Mouse (Mus musculus) erythroblast, embryonic 14.5 days (primary cell): ENCODE measurements around the gene Gtdc1.

ENCODE experiments used
- GATA1 ChIP-seq: IDR thresholded peaks from 2 replicates; pipeline ENCODE4 v1.6.1; 2012; ENCODE audit warnings: low read length, inconsistent platforms, mixed read lengths
- TAL1 ChIP-seq: IDR thresholded peaks from 3 replicates; pipeline ENCODE4 v1.6.1; 2012; ENCODE audit warnings: low read length, inconsistent platforms, mixed read lengths

DNA sequence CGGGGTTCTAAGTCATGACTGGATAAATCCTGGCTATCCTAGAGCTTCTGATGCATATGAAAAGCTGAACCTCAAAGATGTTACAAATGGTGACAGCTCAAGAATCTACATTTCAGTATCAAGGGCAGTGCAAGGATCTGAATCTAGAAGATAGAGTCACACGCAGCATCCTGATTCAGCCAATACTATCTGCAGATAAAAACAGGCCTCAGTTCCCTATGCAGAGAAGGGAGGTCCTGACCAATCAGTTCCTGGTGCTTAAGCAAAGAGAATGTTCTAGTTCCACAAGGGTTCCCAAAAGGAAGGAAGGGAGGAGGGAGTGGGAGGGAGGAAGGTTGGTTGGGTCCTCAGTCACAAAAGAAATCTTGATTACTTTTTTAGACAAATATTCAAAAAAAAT lies 5.0 kb downstream of the Gtdc1 start:
- TF ChIP-seq GATA1 (no peak), TAL1 (no peak)
